Mouse (Mus musculus) heart, postnatal 14 days (tissue): Measurements from ENCODE around the gene Cux1. TPM values are rescaled to one million over a fixed set of nuclear protein-coding genes. Genes with fewer than 3 reads are reported as not detected.

Experiments used
- DNase-seq, 2 experiments: peaks; one replicate each; pipeline ENCODE4 v3.0.0; 2021 to 2022
- intact Hi-C: fragments of 180-260 bp; cut with DNase I; formaldehyde crosslinking; loops from one replicate; pipeline ENCODE4 v1.15.1; 2025
- total RNA-seq, 2 experiments: library from RNA; stranded (reverse); gene quantifications; 2 replicates each; pipeline ENCODE4 v1.2.3; 2021

The Cux1 gene
- total RNA-seq, 2 experiments from 2014 or later, result 106 to 108 TPM

GRCm38 (mm10) chr5:136456395-136456794, 110.9 kb downstream of the Cux1 start:
- intact Hi-C loops, result no loop called here
- no peak for DNase-seq

GRCm38 (mm10) chr5:136452681-136453080, 114.6 kb downstream of the Cux1 start:
- no peak for DNase-seq
- intact Hi-C loops, result no loop called here

- intact Hi-C loops, result no loop called here
- no peak for DNase-seq
These were observed 117.5 kb downstream of the Cux1 start for GRCm38 (mm10) chr5:136449801-136450200.

- DNase-seq, result no peak
- intact Hi-C loops, result no loop called here
These were observed 121.3 kb downstream of the Cux1 start for GRCm38 (mm10) chr5:136445967-136446366.

- DNase-seq, result no peak
- intact Hi-C loops, result no loop called here
These were observed 124.8 kb downstream of the Cux1 start for GRCm38 (mm10) chr5:136442238-136443187.

GRCm38 (mm10) chr5:136429647-136430046, 137.6 kb downstream of the Cux1 start:
- DNase-seq, result no peak
- intact Hi-C loops, result no loop called here

GRCm38 (mm10) chr5:136428498-136429060, 138.7 kb downstream of the Cux1 start:
- intact Hi-C loops, result no loop called here
- peak in 1 of 2 experiments; percentile 39 for DNase-seq

GRCm38 (mm10) chr5:136427772-136428497, 139.4 kb downstream of the Cux1 start:
- peak; percentile 32 to 60 for DNase-seq
- intact Hi-C loops, result no loop called here

- intact Hi-C loops, result no loop called here
- no peak for DNase-seq
These were observed 140.0 kb downstream of the Cux1 start for GRCm38 (mm10) chr5:136427121-136427771.

GRCm38 (mm10) chr5:136422948-136423347, 144.3 kb downstream of the Cux1 start:
- intact Hi-C loops, result no loop called here
- no peak for DNase-seq

- intact Hi-C loops, result no loop called here
These were observed 145.4 kb downstream of the Cux1 start for GRCm38 (mm10) chr5:136421885-136422284.

GRCm38 (mm10) chr5:136421316-136421715, 146.0 kb downstream of the Cux1 start:
- DNase-seq, result no peak
- intact Hi-C loops, result no loop called here

More at GRCm38 (mm10) chr5:136421885-136422284, 145.4 kb downstream of the Cux1 start:
- no peak for DNase-seq

GRCm38 (mm10) chr5:136420342-136420741, 146.9 kb downstream of the Cux1 start:
- intact Hi-C loops, result no loop called here
- no peak for DNase-seq

- intact Hi-C loops, result no loop called here
- peak in 1 of 2 experiments; percentile 29 for DNase-seq
These were observed 149.4 kb downstream of the Cux1 start for GRCm38 (mm10) chr5:136417891-136418290.

- intact Hi-C loops, result loop anchor here (5.0 kb wide), 1 partner anchor 48 kb away; no protein-coding TSS in a partner anchor
- DNase-seq, result no peak
These were observed 152.8 kb downstream of the Cux1 start for GRCm38 (mm10) chr5:136414479-136414878.

- DNase-seq, result no peak
- intact Hi-C loops, result loop anchor here (5.0 kb wide), 1 partner anchor 52 kb away; no protein-coding TSS in a partner anchor
These were observed 156.6 kb downstream of the Cux1 start for GRCm38 (mm10) chr5:136410681-136411181.

- no peak for DNase-seq
- intact Hi-C loops, result no loop called here
These were observed 160.9 kb downstream of the Cux1 start for GRCm38 (mm10) chr5:136406357-136406756.

GRCm38 (mm10) chr5:136403565-136403961, 163.7 kb downstream of the Cux1 start:
- DNase-seq, result peak; percentile 51 to 64
- intact Hi-C loops, result no loop called here

GRCm38 (mm10) chr5:136402622-136403564, 164.4 kb downstream of the Cux1 start:
- intact Hi-C loops, result no loop called here
- no peak for DNase-seq
